Mouse (Mus musculus): ENCODE measurements at regions not wholly inside any gene's neighbourhood (a gene's known extent, or its start where the extent isn't known, plus 50 kb on each side); places are given as distances from the start of the nearest gene placed in this dataset.

DNA sequence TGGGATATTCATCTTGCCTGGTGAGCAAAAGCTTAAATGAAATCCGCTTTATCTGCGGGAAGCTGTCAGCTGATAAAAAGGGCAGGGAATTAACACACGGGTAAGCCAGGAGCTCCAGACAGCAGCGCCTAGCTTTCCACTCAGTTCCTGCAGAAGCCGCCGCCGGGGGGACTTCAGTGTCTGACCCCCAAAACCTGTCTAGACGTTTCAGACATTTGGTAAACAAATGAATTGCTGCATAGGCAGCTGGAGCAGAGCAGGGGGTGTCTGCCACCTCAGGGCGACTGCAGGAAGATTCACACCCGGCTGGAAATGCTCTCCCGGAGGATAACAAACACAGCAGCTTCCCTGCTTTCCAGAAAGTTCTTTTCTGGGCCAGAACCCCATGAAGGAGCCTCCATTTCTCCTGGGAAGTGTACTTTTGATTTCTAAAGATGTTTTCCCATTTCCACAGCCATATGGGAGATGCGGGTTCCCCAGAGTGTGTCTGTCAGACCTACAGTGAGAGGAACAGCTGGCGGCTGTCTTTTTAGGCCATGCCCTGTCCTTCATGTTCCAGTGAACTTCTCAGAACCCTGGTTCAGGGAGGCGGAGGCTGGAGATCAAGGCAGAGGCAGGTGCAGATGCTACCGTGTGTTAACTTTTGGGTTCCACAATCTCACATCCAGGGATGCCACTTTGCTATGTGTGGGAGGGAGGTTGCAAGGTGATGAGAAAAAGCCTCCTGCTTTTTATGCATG lies 58.7 kb upstream of the Pmepa1 start:
- no peak for DNase-seq

DNA sequence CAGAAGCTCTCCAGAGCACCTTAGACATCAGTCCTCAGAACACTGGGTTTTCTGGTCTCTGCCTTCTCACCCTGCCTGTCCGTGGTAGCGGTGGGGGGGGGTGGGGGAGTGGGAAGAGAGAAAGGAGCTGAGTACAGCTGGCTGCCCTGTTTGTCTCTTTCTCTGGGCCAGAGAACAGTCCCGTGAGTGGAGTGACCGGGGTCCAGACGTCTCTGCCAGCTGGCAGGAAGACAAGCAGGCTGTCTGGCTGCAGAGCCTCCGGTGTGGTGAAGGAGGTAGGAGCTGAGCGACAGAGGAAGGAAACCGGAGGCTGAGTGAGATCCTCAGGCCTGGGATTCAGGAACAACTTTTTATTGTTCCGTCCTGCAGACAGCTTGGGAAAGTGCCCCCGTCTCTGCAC lies 59.5 kb upstream of the Pmepa1 start:
- peak; percentile 77 for DNase-seq

GRCm38 (mm10) chr2:173337666-173338065 lies 61.3 kb upstream of the Pmepa1 start:
- DNase-seq: no peak

- DNase-seq: peak; percentile 76
Observed at GRCm38 (mm10) chr2:173338671-173339070, 62.3 kb upstream of the Pmepa1 start.

GRCm38 (mm10) chr2:173339211-173339610 lies 62.9 kb upstream of the Pmepa1 start:
- no peak for DNase-seq

GRCm38 (mm10) chr2:173340044-173340601 lies 63.8 kb upstream of the Pmepa1 start:
- peak; percentile 55 for DNase-seq

GRCm38 (mm10) chr2:173342605-173343260 lies 66.4 kb upstream of the Pmepa1 start:
- no peak for DNase-seq

DNA sequence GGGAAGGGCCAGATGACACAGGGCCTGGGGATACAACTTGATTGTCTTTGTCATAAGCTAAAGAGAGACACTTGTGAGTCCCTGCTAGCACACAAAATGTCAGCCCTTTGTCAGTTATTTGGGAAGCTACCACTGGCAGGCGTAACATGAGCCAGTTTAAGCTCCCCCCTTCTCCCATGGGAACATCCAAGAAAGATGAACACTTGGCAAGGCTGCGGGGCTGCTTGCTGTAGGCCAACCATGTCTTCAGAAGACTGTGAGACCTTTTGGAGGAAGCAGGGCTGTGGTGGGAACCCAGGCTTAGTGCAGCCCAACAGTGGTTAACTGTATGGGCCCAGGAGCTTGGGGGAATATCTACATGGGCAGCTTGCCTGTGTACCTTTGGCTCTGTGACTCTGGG lies 67.3 kb upstream of the Pmepa1 start:
- no peak for DNase-seq

DNA sequence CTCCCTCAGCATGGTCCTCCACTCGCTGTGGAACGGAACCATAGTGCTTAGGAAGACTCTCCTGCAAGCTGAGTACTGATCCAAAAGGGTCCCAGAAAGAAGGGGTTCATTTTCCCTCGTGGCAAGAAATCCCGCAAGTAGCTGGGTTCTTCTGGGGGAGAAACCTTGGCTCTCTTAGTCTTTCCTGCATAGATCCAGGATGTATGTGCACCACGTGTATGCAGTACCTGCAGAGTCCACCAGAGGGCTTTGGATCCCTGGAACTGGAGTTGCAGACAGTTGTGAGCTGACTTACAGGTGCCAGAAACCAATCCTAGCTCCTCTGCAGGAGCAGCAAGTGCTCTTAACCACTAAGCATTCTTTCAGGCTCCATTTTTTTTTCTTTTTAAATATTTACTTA lies 67.9 kb upstream of the Pmepa1 start:
- no peak for DNase-seq

DNA sequence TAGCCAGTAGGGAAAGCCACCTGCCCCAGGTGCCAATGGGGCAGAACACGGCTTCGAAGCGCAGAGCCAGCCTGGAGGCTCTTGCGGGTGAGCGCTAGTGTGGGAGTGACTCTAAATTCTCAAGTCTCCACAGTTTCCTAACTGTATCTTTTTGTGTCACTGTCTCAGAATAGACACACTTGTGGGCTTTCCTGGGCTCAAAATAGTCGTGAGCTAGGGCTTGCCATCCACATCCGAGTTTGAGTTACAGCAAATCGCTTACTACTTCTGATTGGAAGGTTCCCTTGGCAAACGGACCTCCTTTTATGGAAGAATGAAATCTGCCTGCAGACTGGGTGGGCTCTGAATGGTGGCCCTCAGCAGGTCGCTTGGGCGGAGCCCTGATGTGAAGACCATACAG lies 71.0 kb upstream of the Pmepa1 start:
- DNase-seq: no peak

GRCm38 (mm10) chr2:173348757-173349156 lies 72.4 kb upstream of the Pmepa1 start:
- no peak for DNase-seq

DNA sequence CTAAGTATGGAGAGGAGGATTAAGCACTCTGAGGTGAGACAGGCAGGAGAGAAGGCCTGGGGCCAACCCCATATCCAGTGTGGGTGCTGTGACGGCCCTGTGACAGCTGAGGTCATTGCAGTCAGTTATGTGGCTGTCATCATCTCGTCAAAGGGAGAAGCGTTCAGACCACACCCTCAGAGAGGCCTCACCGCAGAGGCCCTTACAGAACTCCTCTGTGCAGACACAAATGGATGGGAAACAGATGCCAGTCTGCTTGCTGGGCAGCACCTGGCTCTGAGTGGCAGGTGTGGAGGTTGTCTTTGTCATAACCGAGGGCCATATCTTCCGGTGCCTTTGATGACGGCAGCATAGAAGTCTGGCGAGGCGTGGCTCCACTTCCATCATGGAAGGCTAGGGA lies 73.2 kb upstream of the Pmepa1 start:
- DNase-seq: no peak

- DNase-seq: no peak
Observed at GRCm38 (mm10) chr2:173349910-173350309, 73.6 kb upstream of the Pmepa1 start.

DNA sequence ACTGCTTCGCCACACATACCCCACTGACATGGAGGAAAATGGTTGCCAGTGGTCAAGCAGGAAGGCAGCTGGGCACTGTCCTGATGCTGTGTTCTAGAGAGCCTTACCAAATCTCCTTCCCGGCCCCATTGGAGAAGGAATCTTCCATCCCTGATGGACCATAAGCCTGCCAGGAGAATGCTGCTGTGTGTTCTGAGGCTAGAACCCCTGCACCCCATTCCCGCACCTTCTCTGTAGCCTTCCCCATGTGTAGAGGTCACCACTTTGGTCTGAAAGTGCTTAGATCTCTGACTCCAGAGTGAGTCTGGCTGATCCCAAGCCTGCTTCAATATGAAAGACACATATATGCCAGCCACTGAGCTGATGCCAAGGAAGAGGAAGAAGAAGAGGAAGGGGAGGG lies 74.1 kb upstream of the Pmepa1 start:
- no peak for DNase-seq

DNA sequence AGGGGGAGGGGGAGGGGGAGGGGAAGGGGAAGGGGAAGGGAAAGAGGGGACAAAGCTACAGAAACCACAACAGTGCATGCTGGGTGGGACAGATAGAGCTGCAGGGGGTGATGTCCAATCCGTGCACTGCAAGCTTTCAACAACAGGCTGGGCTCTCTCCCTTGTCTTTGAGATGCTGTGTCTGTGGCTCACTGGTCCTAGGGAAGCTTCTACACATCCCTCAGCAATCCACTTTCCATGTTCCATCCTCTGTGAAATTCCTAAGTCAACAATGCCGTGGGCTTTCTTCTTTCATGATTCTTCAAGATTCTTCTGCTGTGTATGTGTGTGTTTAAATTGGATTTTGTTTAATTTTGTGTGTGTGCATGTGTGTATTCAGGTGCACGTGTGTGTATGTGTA lies 74.5 kb upstream of the Pmepa1 start:
- no peak for DNase-seq

DNA sequence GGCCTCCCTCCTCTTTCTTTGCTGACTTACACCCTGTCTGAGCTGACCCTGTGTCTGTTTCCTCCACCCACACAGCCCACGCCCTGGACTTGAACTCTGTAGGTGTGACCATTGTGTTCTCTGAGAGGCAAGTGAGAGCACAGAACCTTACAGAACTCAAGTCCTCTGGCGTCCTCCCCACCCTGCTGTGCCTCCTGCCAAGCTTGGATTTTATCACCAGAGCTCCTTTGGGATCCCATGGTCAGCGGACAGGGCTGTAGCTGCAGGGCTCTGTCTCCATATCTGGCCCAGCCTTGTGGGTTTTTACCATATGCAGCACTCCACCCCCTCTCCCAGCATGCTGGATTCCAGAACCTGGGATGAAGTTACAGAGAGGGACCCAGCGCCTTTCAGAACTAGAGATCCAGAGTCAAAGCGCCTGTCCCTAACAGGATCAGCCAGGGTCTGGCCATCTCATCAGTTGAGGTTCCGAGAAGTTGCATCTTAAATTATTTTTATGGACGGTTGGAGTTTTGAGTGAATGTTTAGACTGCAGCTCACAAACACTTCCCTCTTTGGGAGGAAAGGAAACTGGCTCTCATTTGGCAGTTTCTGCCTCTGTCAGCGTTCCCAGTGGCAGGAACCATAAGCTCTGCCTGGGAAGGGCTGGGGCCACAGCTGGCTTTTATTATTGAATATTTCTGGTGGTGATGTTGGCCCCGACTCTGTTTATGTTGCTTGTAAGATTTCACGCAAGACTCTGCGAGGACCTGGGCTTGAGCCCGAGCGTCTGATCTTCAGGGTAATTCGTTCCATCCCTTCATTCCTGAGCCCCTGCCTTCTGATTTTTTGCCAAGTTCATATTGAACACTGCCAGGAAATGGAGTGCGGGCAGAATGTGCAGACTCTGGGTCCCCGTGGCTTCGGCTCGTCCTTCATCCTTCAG lies 75.8 kb upstream of the Pmepa1 start:
- peak; percentile 84 for DNase-seq

- DNase-seq: no peak
Observed at GRCm38 (mm10) chr2:173352756-173353139, 76.4 kb upstream of the Pmepa1 start.

DNA sequence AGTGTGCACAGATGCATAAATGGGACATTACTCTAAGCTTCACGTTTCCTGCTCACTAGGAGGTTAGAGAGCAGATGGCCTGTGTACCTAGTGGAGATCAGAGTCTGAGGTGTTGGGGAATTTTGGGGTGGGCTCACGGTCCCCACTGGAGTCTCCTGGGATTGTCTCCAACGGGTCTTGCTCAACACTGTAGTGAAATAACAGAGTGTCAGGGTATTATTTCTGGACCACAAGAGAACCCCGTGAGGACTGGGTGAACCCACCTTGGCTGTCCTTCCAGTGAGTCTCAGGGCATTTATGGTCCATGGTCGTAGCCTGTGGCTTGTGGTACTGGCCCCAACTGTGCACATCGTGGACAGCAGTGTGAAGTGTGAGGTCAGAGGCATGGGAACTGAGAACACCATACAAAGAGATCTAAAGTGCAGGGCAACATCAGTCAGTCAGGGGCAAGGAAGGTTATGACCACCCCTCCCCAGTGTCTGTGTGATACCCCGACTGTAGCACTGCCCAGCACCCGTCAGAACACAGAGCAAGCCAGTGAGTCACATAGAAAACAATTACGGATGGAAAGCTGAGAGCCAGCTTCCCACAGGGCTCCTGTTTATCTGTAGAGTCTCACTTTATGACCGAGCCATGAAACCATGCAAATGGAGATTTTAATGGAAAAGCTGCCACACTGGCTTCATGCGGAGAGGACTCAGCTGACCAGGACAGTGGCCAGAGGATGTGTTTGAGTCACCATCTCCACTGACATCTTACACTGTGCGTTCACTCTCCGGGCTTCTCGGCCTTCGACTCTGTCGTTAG lies 77.3 kb upstream of the Pmepa1 start:
- DNase-seq: no peak

- DNase-seq: no peak
Observed at GRCm38 (mm10) chr2:173356786-173357185, 80.5 kb upstream of the Pmepa1 start.

GRCm38 (mm10) chr2:173365441-173366166 lies 89.3 kb upstream of the Pmepa1 start:
- DNase-seq: no peak

DNA sequence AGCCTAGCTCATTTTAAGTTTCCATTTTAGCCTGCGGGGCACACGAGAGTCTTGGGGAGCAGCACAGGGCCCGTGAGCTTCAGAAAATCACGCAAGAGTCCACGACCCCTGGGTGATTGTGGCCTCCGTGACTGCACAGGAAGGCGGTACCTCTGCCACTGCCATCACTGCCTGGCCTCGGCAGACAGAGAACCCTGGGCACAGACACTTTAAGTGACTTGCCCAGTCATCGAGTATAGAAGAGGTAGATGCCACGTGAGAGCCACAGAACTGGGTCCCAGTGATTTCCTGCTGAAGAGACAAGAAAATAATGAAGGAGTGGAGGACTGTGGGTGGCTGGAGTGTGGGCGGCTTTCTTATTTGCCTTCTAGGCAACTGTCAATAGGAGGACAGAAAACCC lies 90.4 kb upstream of the Pmepa1 start:
- DNase-seq: no peak
